Mouse (Mus musculus) skeletal muscle tissue, postnatal 0 days (tissue): ENCODE measurements around the gene St3gal4. TPM values are rescaled to one million over a fixed set of nuclear protein-coding genes. Genes with fewer than 3 reads are reported as not detected.

ENCODE experiments used
- polyA plus RNA-seq: library from polyadenylated mRNA; unstranded; fragments of >200 nt; fragmentation: Nextera tagmentation; extraction: Ambion mirVana; gene quantifications from 2 replicates; pipeline ENCODE4 v1.2.1, GENCODE M21; 2015

St3gal4 gene
- polyA plus RNA-seq, result 12.9 and 19.0 TPM in 2 replicates

GRCm38 (mm10) chr9:35119168-35119567 lies at the start of gene St3gal4:
TSS of gene St3gal4 (minus strand) at chr9:35119268.

Other genes starting within 250 kb of the St3gal4 start
- gene Dcps, start 56.8 kb upstream of the St3gal4 start, polyA plus RNA-seq, result 24.4 and 28.6 TPM in 2 replicates
- gene Srpr, start 80.9 kb upstream of the St3gal4 start, polyA plus RNA-seq, result 89.4 and 91.7 TPM in 2 replicates
- 5.2 and 5.7 TPM in 2 replicates for gene Tirap, start 81.0 kb upstream of the St3gal4 start, polyA plus RNA-seq
- gene Foxred1, start 91.8 kb upstream of the St3gal4 start, polyA plus RNA-seq, result 40.2 and 42.2 TPM in 2 replicates
- gene Fam118b, start 148.5 kb upstream of the St3gal4 start, polyA plus RNA-seq, result 17.0 and 17.8 TPM in 2 replicates
- gene Rpusd4, start 148.6 kb upstream of the St3gal4 start, polyA plus RNA-seq, result 13.1 and 13.8 TPM in 2 replicates